Mouse (Mus musculus): ENCODE results near the gene Msx2. TPM values are rescaled to one million over a fixed set of nuclear protein-coding genes. Genes with fewer than 3 reads are reported as not detected.
A peak's percentile ranks its signal among the peaks of the same experiment; 100 is the strongest.

Gene Msx2
- polyA plus RNA-seq, 1 experiment from 2014 or later, result 2.4 TPM

- Histone ChIP-seq H3K4me3 (ENCODE audit: low read depth, low read length) (no peak overlapping the region), H3K27me3 (ENCODE audit: control insufficient read depth, insufficient read depth, low read length) (peaks cover 41% of the 10 kb centered on the region), H3K27ac (ENCODE audit: low read length) (no peak overlapping the region), H3K36me3 (ENCODE audit: control insufficient read depth, insufficient read depth, low read length) (no peaks in the 10 kb centered on the region), H3K9ac (replicated peaks; ENCODE audit: low read depth, low read length) (no peak overlapping the region), H3K9me3 (ENCODE audit: control insufficient read depth, low read depth, low read length) (no peaks in the 10 kb centered on the region), H3K4me1 (ENCODE audit: control insufficient read depth, insufficient read depth, low read length) (no peaks in the 10 kb centered on the region; the same call in 1 of the 2 replicates), H3K4me2 (replicated peaks; ENCODE audit: low read depth, low read length) (no peak overlapping the region; the same call in 1 of the 2 replicates)
- WGBS, result 6% methylated on average over 7 of the region's 7 CpGs
- no peak for ATAC-seq (ENCODE audit: insufficient number of reproducible peaks, insufficient read depth, low FRiP score, low read depth)
These were observed 9.8 kb downstream of the Msx2 start for GRCm38 (mm10) chr13:53463037-53463436.

- peaks cover 38% of the 10 kb centered on the region for H3K27me3 ChIP-seq (ENCODE audit: control insufficient read depth, insufficient read depth, low read length)
- ATAC-seq (ENCODE audit: insufficient number of reproducible peaks, insufficient read depth, low FRiP score, low read depth), result no peak
- WGBS, result 2% methylated on average over 15 of the region's 15 CpGs
- peak overlapping the region; percentile 45 for H3K4me2 ChIP-seq (replicated peaks; ENCODE audit: low read depth, low read length)
- H3K9ac ChIP-seq (replicated peaks; ENCODE audit: low read depth, low read length), result no peak overlapping the region
- H3K36me3 ChIP-seq (ENCODE audit: control insufficient read depth, insufficient read depth, low read length), result no peaks in the 10 kb centered on the region
- H3K4me1 ChIP-seq (ENCODE audit: control insufficient read depth, insufficient read depth, low read length), result no peaks in the 10 kb centered on the region; the same call in 1 of the 2 replicates
- H3K27ac ChIP-seq (ENCODE audit: low read length), result no peak overlapping the region
- H3K4me3 ChIP-seq (ENCODE audit: low read depth, low read length), result peak overlapping the region; percentile 23
- H3K9me3 ChIP-seq (ENCODE audit: control insufficient read depth, low read depth, low read length), result no peaks in the 10 kb centered on the region
These were observed 10.3 kb downstream of the Msx2 start for GRCm38 (mm10) chr13:53462649-53462970.

GRCm38 (mm10) chr13:53461855-53462648 is 10.8 kb downstream of the Msx2 start:
- peak overlapping the region; percentile 23 for H3K4me3 ChIP-seq (ENCODE audit: low read depth, low read length)
- no peaks in the 10 kb centered on the region for H3K36me3 ChIP-seq (ENCODE audit: control insufficient read depth, insufficient read depth, low read length)
- under 1% methylated on average over 51 of the region's 51 CpGs for WGBS
- H3K9ac ChIP-seq (replicated peaks; ENCODE audit: low read depth, low read length), result no peak overlapping the region
- ATAC-seq (ENCODE audit: insufficient number of reproducible peaks, insufficient read depth, low FRiP score, low read depth), result 0 out of 2 replicates have a peak, but pooled peaks have one; percentile 28
- H3K27ac ChIP-seq (ENCODE audit: low read length), result no peak overlapping the region
- no peaks in the 10 kb centered on the region; the same call in 1 of the 2 replicates for H3K4me1 ChIP-seq (ENCODE audit: control insufficient read depth, insufficient read depth, low read length)
- peaks cover 38% of the 10 kb centered on the region for H3K27me3 ChIP-seq (ENCODE audit: control insufficient read depth, insufficient read depth, low read length)
- no peaks in the 10 kb centered on the region for H3K9me3 ChIP-seq (ENCODE audit: control insufficient read depth, low read depth, low read length)
- peak overlapping the region; percentile 45 for H3K4me2 ChIP-seq (replicated peaks; ENCODE audit: low read depth, low read length)

GRCm38 (mm10) chr13:53461346-53461745 is 11.5 kb downstream of the Msx2 start:
- no peaks in the 10 kb centered on the region for H3K9me3 ChIP-seq (ENCODE audit: control insufficient read depth, low read depth, low read length)
- 37% methylated on average over 2 of the region's 2 CpGs for WGBS
- no peak overlapping the region for H3K4me2 ChIP-seq (replicated peaks; ENCODE audit: low read depth, low read length)
- H3K27ac ChIP-seq (ENCODE audit: low read length), result no peak overlapping the region
- H3K9ac ChIP-seq (replicated peaks; ENCODE audit: low read depth, low read length), result no peak overlapping the region
- no peaks in the 10 kb centered on the region for H3K36me3 ChIP-seq (ENCODE audit: control insufficient read depth, insufficient read depth, low read length)
- H3K4me1 ChIP-seq (ENCODE audit: control insufficient read depth, insufficient read depth, low read length), result no peaks in the 10 kb centered on the region; the same call in 1 of the 2 replicates
- no peak overlapping the region for H3K4me3 ChIP-seq (ENCODE audit: low read depth, low read length)
- peaks cover 38% of the 10 kb centered on the region for H3K27me3 ChIP-seq (ENCODE audit: control insufficient read depth, insufficient read depth, low read length)
- ATAC-seq (ENCODE audit: insufficient number of reproducible peaks, insufficient read depth, low FRiP score, low read depth), result no peak

- H3K27ac ChIP-seq (ENCODE audit: low read length), result no peak overlapping the region
- H3K9ac ChIP-seq (replicated peaks; ENCODE audit: low read depth, low read length), result no peak overlapping the region
- H3K27me3 ChIP-seq (ENCODE audit: control insufficient read depth, insufficient read depth, low read length), result peaks cover 28% of the 10 kb centered on the region
- WGBS, result 61% methylated on average over 4 of the region's 4 CpGs
- no peak overlapping the region for H3K4me3 ChIP-seq (ENCODE audit: low read depth, low read length)
- no peak for ATAC-seq (ENCODE audit: insufficient number of reproducible peaks, insufficient read depth, low FRiP score, low read depth)
- H3K4me1 ChIP-seq (ENCODE audit: control insufficient read depth, insufficient read depth, low read length), result peaks cover 5% of the 10 kb centered on the region; the same call in 1 of the 2 replicates
- no peaks in the 10 kb centered on the region for H3K36me3 ChIP-seq (ENCODE audit: control insufficient read depth, insufficient read depth, low read length)
- no peak overlapping the region for H3K4me2 ChIP-seq (replicated peaks; ENCODE audit: low read depth, low read length)
- no peaks in the 10 kb centered on the region for H3K9me3 ChIP-seq (ENCODE audit: control insufficient read depth, low read depth, low read length)
These were observed 14.1 kb downstream of the Msx2 start for GRCm38 (mm10) chr13:53458766-53459165.

GRCm38 (mm10) chr13:53454794-53455672 is 17.8 kb downstream of the Msx2 start:
- Histone ChIP-seq H3K27me3 (ENCODE audit: control insufficient read depth, insufficient read depth, low read length) (no peaks in the 10 kb centered on the region), H3K4me2 (replicated peaks; ENCODE audit: low read depth, low read length) (peak overlapping the region; percentile 32), H3K27ac (ENCODE audit: low read length) (no peak overlapping the region), H3K9me3 (ENCODE audit: control insufficient read depth, low read depth, low read length) (no peaks in the 10 kb centered on the region), H3K9ac (replicated peaks; ENCODE audit: low read depth, low read length) (0 out of 2 replicates have a peak overlapping the region, but pooled peaks have one; percentile 14), H3K36me3 (ENCODE audit: control insufficient read depth, insufficient read depth, low read length) (no peaks in the 10 kb centered on the region), H3K4me1 (ENCODE audit: control insufficient read depth, insufficient read depth, low read length) (0 out of 2 replicates have a peak, but pooled peaks cover 5% of the 10 kb centered on the region), H3K4me3 (ENCODE audit: low read depth, low read length) (no peak overlapping the region)
- no peak for ATAC-seq (ENCODE audit: insufficient number of reproducible peaks, insufficient read depth, low FRiP score, low read depth)
- 11% methylated on average over 21 of the region's 21 CpGs for WGBS

GRCm38 (mm10) chr13:53453927-53454326 is 18.9 kb downstream of the Msx2 start:
- no peak overlapping the region for H3K27ac ChIP-seq (ENCODE audit: low read length)
- H3K4me2 ChIP-seq (replicated peaks; ENCODE audit: low read depth, low read length), result no peak overlapping the region
- whole genome bisulfite sequencing, result 85% methylated on average over 3 of the region's 3 CpGs
- no peaks in the 10 kb centered on the region for H3K36me3 ChIP-seq (ENCODE audit: control insufficient read depth, insufficient read depth, low read length)
- ATAC-seq (ENCODE audit: insufficient number of reproducible peaks, insufficient read depth, low FRiP score, low read depth), result no peak
- no peaks in the 10 kb centered on the region for H3K27me3 ChIP-seq (ENCODE audit: control insufficient read depth, insufficient read depth, low read length)
- no peaks in the 10 kb centered on the region for H3K9me3 ChIP-seq (ENCODE audit: control insufficient read depth, low read depth, low read length)
- H3K9ac ChIP-seq (replicated peaks; ENCODE audit: low read depth, low read length), result no peak overlapping the region
- 0 out of 2 replicates have a peak, but pooled peaks cover 5% of the 10 kb centered on the region for H3K4me1 ChIP-seq (ENCODE audit: control insufficient read depth, insufficient read depth, low read length)
- no peak overlapping the region for H3K4me3 ChIP-seq (ENCODE audit: low read depth, low read length)

GRCm38 (mm10) chr13:53447609-53448008 is 25.3 kb downstream of the Msx2 start:
- H3K9ac ChIP-seq (replicated peaks; ENCODE audit: low read depth, low read length), result no peak overlapping the region
- H3K4me2 ChIP-seq (replicated peaks; ENCODE audit: low read depth, low read length), result no peak overlapping the region
- WGBS, result 12% methylated on average over 6 of the region's 6 CpGs
- no peaks in the 10 kb centered on the region for H3K9me3 ChIP-seq (ENCODE audit: control insufficient read depth, low read depth, low read length)
- no peak overlapping the region for H3K4me3 ChIP-seq (ENCODE audit: low read depth, low read length)
- no peaks in the 10 kb centered on the region for H3K4me1 ChIP-seq (ENCODE audit: control insufficient read depth, insufficient read depth, low read length)
- no peaks in the 10 kb centered on the region for H3K27me3 ChIP-seq (ENCODE audit: control insufficient read depth, insufficient read depth, low read length)
- no peak overlapping the region for H3K27ac ChIP-seq (ENCODE audit: low read length)
- no peak for ATAC-seq (ENCODE audit: insufficient number of reproducible peaks, insufficient read depth, low FRiP score, low read depth)
- no peaks in the 10 kb centered on the region for H3K36me3 ChIP-seq (ENCODE audit: control insufficient read depth, insufficient read depth, low read length)

Measured in stomach, embryonic 14.5 days (tissue).